Mouse (Mus musculus) right cerebral cortex, postnatal 4 days (tissue): ENCODE results near the gene Htr1f.
A peak's percentile ranks its signal among the peaks of the same experiment; 100 is the strongest.
"Not testable (repeated sequence)": the region's sequence is repeated elsewhere in the genome, so short reads cannot be mapped to it uniquely, and the experiment has no call there.

Source experiments
- DNase-seq: peaks from one replicate; pipeline ENCODE4 v3.0.0-alpha.2; 2022

Htr1f gene

DNA sequence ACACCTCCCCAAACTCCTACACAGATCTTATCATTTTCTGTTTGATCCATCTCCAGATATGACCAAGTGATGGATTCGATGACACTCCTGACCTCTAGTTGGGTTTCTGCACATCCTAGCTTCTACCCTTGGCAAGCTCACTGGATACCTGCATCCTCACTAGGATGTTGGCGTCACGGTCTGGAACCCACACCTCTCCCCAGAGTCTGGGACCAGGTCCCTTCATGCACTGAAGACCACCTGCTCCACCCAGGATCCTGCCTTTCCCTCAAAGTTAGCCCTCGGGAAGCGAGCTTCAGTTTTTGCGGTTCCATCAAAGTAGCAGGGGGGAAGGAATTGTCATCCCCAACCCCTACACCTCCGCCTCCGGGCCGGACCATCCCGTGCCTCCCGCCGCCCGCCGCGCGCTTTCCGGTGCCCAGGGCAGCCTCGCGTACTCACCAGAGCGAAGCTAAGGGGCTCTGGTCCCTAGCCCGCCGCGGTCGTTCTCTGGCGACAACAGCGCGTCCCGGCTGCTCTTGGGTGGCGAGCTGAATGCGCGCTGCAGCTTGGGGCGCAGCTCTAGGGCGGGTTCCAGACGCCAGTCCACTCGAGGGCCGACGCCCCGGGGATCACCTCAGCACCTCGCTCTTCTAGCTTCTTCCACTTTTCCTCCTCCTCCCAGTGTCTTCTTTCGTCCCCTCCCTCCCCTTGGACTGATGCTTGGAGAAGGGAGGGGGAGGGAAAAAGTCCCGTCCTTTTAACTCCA is at the start of gene Htr1f:
Htr1f (minus strand) TSS at position 671 of the 748 bp plus-strand sequence.
- DNase-seq = peak; percentile 40

DNA sequence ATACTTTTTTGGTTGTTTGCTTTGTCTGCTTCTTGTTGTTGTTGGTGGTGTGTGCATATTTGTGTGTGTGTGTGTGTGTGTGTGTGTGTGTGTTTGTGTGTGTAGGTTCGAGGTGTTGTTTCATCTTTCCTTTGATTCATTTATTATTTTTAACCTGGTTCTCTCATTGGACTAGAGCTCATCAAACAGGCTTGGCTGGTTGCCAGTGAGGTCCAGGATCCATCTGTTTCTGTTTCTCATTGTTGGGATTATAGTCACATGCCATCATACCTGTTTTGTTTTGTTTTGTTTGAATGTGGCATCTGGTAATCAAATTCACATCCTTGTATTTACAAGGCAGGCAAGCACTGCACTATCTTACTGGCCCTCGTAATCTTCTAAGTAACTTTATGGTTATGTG is 34.1 kb upstream of the Htr1f start:
- no peak for DNase-seq

DNA sequence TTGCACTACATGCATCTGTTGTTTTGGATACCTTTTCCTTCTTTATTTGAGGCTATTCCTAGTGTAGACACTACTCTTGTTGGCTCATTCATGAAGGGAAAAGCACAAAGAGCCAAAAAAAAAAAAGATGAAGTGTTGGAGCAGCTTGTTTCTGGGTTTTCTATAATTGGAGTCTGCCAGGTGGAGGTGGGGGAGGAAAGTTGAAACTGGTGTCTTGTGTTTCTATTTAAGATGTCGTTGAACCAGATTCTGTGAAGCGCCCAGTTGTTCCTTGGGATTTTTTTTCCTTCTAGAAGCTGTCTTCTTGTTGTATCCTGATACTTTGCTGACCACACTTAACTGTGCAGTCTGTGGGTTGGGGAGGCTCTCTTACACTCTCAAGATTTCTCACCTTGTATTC is 23.7 kb upstream of the Htr1f start:
- no peak for DNase-seq

DNA sequence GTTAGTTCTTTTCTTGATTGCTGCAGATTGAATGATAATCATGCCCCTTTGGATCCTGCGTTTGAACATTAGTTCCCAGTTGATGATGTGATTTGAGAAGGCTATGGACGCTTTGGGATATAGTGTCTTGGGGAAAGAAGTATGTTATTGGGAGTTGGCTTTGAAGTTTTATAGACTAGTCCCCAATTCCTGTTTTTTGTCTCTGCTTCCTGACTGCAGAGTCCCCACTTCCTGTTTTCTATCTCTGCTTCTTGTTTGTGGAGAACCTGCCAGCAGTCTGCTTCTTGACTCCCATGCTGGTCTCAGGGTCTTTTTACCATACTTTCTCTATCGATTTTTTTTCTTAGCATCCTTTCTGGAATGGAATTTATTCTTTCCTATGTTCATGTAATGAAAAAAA is 22.2 kb upstream of the Htr1f start:
- no peak for DNase-seq

DNA sequence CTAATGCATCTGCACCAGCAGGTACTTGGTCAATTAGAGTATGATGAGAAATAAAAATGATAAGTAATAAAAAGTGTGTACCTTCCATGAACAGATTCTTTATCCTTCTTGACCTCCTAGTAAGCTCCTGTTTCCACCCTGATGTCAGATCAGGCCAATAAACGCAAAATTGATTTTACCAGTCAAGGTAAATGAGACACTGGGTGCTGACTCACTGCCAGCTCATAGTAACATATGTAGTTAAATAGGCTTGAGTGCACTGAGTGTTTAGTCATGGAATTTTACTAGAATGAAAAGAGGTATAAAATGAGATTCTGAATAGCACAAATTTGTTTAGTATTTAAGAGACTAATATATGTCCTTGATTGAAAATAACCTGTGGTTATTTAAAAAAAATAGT is 6.6 kb upstream of the Htr1f start:
- DNase-seq = no peak

DNA sequence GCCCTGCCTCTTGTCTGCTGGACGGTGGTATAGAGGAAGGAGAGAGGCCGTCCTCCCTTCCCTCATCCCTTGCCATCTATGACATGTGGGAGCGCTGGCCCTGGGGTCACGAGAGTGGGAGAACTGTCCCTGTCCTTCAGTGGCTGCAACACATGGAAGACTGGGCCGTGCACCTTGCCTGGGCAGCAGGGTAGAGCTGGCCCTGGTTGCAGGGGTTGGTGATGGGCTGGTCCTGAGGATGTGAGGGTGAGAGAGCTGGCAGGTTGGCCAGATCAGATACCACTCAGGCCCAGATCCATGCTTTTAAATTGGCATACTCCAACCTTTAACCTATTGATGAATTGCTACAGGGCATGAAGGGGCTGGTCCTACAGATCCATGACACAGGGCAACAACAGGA is 12.1 kb downstream of the Htr1f start:
- no peak for DNase-seq

DNA sequence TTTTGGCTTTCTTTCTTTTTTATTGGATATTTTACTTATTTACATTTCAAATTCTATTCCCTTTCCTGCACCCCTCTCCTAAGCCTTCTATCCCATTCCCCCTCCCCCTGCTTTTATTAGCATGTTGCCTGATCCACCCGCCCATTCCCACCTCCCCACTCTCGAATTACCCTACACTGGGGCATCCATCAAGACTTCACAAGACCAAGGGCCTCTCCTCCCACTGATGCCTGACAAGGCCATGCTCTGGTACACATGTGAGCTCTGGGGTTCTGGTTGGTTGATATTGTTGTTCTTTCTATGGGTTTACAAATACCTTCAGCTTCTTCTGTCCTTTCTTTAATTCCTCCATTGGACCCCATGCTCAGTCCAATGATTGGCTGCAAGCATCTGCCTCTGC is 22.2 kb downstream of the Htr1f start:
- DNase-seq = no peak

DNA sequence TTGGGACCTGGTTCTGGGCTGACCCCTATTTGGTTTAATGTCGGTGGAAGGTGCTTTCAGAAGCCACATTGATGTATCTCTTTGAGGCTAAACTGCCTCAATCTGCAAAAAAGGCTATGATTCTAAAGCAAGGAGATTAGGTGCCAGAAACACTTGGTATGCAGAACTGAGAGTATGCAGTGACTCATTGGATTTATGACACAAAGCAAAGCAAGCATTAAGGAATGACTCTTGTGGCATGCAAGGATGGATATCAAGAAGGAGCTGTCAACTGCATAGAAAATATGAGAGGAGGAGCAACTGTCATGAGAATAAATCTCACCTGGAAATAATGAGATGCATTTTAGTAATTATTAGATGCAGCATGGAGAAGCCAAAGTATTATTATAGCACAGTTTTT is 35.8 kb downstream of the Htr1f start:
- DNase-seq = no peak

DNA sequence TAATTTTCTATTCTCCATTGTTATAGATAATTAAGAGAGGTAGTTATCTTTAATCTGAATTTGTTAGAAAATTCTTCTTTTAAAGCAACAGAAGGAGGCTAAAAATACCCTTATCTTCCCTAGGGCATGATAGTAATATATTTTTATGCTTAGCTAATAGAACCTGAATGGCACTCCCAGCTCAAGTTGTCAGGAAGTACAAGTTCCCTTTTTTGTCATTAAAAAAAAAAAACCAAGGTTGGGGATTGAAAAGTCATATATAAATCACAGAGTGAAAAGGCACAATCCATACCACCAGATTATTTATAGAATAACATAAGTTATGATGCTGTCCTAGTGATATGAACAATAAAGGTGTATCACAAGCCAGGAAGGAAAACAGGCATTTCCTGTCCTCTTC is 39.4 kb downstream of the Htr1f start:
- no peak for DNase-seq

DNA sequence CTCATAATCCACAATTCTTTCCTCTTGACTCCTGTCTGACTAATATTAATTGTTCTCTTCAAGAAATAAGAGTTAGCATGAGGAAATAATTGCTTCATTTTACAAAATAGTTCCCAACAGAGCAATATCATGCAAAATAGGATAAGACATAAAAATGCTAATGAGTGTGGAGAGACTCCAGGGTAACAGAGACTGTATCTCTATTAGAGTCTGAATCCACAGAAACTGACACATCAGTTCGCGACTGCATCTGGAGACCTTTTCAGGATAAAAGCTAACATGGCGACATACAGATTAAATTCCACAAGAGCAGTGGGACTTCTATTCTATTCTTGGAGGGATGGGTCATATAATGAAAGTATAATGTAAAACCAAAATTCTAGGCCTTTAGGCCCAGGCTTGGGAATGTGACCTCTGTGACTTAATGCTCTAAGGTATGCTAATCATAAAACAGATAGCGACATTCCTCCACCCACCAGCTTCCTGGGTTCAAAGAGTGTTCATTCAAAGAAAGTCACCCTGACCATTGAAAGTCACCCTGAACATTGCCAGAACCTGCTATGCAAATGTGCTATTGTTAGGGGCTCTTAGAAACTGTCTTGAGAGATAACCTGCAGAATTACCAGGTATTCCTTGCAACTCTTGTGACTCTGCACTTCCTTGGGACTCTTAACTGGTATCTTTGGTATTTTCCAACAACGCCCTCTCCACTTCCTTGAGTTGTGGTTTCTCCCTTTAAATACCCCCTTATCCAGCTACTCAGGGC is 67.8 kb downstream of the Htr1f start:
- not testable (repeated sequence) for DNase-seq

DNA sequence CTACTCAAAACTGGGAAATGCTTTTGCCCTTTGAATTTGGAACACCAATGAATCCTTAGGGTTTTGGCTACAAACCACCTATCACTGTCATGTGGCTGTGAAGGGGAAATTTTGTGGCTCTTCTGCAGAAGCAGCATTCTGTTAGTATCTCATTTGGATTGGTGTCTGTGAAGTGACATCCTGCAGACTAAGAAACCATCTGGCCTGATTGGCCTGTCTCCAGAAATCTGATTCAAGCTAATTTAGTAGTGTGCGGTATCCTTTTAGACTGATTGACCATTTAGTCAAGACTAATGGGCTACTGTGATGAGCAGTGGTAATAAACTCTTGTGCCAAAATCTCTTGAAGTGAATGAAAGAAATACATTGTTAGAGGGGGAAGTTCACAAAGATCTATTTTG is 76.0 kb downstream of the Htr1f start:
- peak; percentile 22 for DNase-seq

DNA sequence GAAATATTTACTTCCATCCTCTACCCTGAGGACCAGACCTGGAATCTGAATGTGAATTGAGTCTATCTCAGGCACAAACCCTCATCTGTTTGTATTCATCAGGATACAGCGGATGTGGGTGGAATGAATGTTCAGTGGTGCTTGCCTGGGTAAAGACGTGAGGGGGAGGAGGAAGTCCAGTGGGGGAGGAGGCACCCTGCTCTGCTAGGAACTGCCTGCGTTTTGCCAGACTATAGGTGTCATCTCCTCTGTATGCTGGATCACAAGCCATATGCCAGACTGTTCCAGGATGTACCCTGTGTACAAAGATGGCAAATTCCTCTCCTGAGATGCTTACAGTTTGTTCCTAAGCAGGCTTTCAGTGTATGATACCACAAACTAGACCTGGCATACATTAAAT is 83.3 kb downstream of the Htr1f start:
- DNase-seq = no peak

DNA sequence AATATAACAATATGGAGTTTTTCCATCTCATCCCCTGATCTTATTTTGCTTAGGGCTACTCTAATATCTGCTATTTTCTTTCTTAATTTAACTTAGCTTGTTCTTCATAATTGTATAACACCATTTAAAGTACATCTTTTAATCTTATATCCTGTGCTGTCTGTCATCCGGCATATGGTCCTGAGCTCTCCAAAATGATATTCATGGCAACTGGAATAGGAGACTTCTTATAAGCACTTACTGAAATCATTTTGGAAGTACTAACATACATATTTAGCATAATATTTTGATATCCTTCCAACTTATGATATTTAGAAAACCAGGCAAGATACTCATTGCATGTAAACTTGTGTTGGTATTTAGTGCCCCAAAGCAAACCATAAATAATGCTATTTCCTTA is 86.9 kb downstream of the Htr1f start:
- no peak for DNase-seq

DNA sequence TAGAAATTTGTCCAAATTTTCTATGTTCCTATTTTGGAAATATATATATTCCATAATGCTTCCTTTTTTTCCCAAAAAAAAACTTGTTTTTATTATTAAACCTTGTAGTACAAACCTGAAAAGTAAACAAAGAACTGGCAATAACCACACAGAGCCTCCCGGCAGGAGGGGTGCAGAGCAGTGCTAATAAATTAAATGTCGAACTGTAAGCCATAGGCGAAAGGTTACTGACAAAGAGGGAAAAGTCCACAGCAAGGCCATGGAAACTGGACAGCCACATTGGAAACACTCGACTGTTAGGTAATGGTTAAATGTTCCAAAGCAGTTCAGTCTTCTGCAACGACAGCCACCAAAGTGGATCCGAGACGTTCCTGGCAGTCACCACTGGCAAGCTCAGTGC is 87.5 kb downstream of the Htr1f start:
- no peak for DNase-seq

DNA sequence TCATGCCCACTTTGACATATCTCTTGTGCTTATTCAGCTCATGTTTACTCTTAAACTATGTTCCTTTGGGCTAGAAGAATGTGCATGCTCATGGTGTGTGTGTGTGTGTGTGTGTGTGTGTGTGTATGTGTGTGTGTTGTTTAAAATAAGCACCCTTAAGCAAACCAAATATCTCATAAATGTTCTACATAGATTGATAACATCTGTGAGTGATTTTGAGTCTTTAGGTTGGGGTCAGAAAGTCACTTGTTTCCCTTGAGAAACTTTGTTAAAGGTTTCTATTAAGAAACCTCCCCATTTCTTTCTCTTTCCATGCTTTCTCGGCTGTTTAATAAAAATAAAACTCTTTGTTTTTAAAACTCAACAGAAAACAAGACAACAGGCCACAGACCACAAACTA is 88.1 kb downstream of the Htr1f start:
- no peak for DNase-seq

DNA sequence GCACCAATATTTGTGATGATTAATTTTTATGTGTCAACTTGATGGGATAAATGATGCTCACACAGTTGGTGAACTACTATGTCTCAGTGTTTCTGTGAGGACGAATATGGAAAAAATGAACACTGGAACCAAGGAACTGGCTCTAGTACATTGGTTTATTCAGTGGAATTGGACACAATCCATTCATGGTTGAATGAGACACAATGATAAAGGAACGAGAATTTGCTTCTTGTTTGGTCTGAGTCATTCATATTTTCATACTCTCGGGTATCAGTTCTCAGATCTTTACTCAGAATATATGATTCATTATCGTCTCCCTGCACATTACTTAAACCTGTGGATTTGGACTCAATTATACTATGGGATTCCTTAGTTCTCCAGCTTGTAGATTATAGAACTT is 90.4 kb downstream of the Htr1f start:
- DNase-seq = no peak

DNA sequence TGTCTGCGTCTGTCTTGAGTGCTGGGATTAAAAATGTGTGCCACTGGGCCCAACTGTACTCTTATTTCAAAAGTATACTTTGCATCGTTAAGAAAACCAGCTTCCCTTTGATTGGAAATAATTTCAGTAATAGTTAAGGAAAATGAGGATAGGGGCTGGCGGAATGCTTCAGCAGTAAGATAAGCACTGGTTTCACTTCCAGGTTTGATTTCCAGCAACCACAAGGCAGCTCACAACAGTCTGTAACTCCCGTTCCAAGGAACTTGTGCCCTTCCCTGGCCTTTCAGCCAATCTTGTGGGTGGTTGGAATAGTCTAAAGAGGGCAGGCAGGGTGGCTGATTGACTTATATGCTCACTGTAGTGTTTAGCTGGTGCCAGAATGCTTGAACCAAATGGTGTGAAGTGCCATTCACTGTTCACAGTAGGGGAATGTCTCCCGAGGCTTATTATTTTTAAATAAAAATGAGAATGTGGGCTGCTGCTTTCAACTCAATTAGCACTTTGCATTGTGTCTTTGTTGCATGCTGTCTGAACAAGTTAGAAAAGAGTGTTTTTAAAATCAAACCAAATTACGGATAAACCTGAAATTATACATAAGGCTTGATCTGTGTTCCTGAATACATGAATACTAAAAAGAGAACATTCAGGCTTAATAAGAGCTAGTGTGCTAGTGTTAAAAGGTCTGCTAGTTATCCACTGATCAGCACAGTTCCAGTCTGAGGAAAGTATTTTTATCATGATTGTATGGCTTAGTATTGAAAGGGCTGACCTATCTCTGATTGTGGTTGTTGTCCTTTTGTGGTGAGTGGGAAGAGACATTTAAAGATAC is 103.4 kb downstream of the Htr1f start:
- no peak for DNase-seq

DNA sequence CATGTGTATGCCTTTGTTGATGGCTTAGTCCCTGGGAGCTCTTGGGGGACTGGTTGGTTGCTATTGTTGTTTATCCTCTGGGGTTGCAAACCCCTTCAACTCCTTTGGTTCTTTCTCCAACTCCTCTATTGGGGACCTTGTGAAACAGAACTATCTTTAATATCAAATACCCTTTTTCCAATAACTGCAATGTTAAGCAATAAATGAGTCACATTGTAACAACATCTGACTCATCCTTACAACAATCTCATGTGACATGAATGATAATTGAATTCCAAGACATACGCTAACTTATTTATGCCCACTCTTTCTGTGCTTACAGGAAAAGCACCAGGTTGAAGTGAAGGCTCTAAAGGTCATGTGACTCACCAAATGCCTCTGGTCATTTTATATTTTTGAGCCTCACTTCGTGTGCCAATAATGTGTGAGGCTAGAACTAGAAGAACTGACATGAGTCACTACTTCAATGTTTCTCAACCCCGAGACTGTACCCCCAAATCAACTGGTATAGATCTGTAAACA is 116.3 kb downstream of the Htr1f start:
- DNase-seq = no peak

DNA sequence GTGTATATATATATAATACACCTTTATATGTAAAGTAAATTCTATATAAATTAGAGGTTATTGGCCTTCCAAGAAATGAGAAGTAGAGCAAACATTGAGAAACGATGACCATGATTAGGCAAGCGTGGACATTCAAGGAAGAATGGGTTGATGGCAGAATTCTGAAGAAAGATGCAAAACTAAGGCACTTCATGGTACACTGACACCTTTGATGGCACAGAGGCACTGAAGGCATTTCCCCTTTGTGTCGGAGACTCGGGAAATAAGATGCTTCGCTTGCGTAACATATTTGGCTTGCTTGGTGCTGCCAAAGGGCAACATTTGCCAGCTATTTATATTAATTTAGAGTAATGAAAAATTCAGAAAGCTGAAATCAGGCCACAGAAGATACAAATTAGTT is 118.1 kb downstream of the Htr1f start:
- DNase-seq = no peak

DNA sequence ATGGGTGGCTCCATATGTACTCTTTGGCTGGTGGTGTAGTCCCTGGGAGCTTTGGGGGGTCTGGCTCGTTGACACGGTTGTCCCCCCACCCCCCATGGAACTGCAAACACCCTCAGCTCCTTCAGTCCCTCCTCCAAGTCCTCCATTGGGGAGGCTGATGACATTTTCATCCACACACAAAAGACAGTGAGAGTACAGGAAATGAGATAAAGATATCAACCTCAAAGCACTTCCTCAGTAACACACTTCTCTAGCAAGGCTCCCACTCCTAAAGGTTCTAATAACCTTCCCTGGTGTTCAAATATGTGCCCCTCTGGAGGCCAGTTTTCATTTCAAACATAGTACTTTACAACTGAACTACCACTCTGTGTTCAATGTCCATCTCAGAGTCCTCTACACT is 118.6 kb downstream of the Htr1f start:
- DNase-seq = no peak

DNA sequence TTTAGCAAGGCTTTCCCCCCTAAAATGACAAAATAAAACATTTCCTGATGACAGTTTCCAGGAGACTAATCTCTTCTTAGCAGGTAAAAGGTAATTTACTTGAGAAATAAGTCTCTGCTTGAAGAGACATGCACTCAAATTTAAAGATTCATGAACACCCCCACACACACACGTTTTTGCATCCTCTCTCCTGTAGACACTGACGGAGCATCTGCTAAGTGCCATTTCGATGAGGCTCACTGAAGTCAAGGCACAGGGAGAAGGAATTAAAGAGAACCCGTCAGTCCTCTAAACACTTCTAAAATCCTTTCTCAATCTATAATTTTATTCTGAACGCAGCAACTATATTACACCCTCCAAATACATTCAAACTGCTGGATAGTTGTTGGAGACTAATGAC is 131.0 kb downstream of the Htr1f start:
- no peak for DNase-seq

DNA sequence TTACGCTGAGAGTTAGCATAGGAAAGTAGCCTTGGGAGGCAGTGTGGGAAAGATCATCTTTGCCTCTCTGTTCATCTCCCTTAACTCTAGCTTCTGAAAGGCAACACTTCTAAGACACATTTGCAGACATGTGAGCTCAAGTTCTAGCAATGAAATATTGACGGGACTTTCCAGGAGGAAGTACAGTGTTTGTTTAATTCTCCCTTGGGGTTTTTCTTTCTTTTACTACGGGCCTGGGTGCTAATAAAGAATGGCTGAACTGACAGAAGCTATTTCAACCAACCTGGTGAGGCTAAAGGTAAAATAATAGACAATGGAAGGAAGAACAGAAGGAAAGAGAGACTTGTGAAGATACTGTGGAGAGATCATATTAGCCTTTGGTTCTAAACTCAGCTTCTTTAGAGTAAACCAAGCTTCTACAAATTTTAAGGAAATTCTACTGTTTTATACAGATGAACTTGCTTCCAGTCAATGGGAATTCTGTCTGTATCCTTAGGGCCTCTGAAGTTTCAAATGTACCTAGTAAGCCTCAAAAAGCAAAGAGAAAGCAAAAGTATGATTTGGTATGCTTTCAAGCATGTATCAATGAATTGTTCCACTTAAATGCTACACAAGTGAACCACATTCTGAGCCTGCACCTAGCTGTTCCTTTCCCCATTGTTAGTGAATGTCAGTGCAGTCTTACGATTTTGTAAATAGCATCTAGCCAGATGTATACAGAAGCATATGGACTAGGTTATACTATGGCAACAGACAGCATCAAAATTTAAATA is 131.9 kb downstream of the Htr1f start:
- no peak for DNase-seq

DNA sequence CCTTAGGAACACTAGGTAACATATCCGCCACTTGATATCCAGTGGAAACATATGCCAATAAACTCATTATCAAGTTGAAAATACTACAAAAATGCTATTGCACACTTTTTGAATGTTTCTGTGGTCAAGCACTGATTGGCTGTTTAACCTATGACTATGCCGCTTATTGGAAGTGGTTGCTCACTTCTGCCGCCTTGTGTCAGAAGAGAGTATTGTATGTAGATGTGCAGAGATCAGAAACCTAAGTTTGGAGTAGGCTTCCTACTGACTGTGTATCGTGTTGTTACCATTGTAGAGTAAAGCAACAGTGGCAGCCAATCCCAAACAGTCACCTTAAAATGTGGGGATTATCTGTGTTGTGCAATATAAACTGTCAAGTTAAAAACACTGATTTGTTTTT is 144.0 kb downstream of the Htr1f start:
- DNase-seq = no peak
